Mouse (Mus musculus) central nervous system, embryonic 18 days (tissue): Measurements from ENCODE around the gene Necab3. TPM values are rescaled to one million over a fixed set of nuclear protein-coding genes. Genes with fewer than 3 reads are reported as not detected.

ENCODE experiments used
- polyA plus RNA-seq: library from polyadenylated mRNA; depleted of rRNA; stranded (reverse); fragments of >200 nt; gene quantifications from 2 replicates; pipeline ENCODE4 v1.2.3, GENCODE M21; 2012; rRNA removed

Necab3 gene
- polyA plus RNA-seq, result 15.2 and 18.6 TPM in 2 replicates

DNA sequence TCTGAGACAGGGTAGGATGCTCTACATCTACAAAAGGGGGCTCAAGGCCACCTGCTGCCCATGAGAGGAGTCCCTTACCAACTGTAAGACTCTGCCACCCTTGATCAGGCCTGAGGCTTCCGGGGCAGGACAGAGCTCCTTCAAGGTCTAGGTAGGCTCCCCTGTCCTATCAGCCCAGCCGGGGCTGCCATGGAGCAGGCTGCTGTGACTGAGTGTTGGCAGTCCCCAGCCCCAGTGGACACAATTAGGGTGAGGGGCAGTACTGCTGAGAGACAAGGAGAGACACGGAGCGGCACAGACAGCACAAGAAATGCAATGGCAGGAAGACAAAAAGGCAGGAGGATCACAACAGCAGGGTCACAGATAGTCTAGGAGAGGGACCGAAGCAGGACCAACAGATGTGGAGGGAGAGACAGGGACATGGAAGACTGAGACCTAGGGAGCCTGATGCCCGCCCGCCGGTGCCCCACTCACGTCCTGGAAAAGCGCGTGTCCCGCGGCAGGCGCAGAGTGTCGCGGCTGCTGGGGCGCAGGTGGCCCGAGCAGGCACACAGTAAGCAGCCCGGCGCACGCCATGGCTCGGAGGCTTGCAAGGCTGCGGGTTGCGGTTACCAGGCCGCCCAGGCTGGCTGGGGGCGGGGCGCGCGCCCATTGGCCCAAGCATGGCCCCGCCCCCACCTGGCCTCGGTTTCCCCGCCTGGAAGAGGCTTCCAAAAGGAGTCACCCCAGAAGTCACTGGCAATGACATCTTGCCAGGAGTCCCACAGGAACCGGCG lies at the start of gene Necab3:
Gene Necab3 (minus strand): TSS at position 627 of the 776 bp plus-strand sequence.

DNA sequence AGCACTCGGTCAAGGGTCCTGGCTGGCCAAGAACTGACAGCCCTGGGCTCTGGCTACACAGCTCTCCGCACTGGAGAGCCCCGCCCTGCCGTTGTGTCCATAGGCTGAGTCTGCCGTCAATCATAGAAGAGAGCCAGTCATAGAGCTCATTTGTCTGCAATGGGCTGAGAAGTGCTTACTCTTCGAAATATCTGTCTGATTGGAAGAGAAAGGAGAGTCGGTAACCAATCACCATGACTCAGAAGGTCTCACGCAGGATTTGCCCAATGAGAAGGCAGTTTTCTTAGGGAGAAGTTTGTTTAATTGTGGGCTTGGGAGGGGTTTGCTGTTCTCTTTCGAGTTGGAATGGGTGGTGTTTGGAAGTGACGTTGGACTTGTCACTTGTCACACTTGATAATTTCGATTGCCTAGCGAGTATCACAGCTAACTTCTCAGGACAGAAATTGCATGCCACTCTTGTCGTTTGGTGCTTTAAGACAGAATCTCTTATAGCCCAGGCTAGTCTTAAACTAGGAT lies 45.0 kb upstream of the Necab3 start, which contains the start of gene Pxmp4:
Gene Pxmp4 (minus strand): TSS at position 71 of the 516 bp plus-strand sequence.

DNA sequence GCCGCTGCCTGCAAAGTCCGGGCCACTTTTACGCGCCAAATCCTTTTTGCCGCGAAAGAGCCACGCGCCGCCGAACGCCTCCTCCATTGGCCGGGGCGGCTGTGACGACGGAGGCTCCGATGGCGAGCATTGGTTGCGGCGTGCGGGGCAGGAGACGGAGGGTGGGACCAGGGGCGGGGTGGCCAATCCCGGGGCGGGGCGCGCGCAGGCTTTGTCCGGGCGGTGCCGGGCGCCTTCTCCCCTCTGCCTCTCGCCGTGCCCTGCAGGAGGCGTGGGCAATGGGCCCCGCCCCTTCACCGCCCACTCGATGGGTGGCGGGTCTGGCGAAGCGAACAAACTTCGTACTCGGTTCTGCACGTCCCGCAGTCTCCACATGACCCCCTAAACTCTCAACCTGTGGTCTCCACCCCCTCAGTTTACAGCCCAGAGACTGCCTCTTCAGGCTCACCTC lies 11.2 kb upstream of the Necab3 start, which contains the start of gene E2f1:
Gene E2f1 (minus strand): TSS at position 57 of the 451 bp plus-strand sequence.

DNA sequence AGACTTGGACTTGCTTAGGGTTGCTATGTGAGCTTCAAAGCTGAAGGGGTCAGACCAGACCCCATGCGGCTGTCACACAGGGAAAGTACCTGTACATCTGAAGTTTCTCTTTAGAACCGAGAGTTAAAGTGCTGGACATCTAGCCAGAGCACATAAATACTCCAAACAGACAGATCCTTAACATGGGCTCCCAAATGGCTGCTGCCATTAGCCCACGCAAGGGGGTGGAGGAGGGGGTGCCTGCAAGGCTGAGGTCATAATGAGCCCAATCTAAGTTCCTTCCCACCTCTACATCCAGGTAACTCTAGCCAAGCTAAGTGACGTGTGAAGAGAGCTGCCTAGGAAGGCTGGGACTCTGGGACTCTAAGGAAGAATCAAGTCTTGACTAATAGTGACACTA lies 7.2 kb downstream of the Necab3 start, which contains the start of gene Actl10:
Gene Actl10 (plus strand): TSS at position 301 of the 400 bp plus-strand sequence.

DNA sequence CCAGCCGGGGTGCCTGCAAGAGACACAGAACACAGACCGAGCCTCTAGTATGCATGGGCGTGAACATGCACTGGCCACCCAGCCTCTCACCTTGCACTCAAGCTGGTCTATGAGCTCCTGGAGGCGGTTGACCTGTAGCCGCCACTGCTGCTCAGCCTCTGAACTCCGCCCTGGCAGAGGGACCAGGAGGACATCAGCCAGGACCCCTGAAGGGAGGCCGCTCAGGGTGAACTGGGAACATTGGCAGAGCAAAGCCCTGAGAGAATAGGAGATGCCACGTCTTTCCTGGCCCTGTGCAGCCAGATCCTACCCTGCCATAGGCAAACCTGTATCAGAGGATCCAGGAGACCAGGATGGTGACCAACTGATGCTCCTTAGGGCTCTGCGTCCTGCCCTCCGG lies 12.0 kb downstream of the Necab3 start, which contains the start of gene 1700003F12Rik:
Gene 1700003F12Rik (plus strand): TSS at position 375 of the 400 bp plus-strand sequence.

Other genes with a start within 250 kb of the Necab3 start
- gene Cdk5rap1, start 185.9 kb downstream of the Necab3 start, polyA plus RNA-seq, result 10.2 and 15.0 TPM in 2 replicates
- 16.4 and 17.5 TPM in 2 replicates for gene Snta1, start 150.8 kb downstream of the Necab3 start, polyA plus RNA-seq
- 34.5 and 35.3 TPM in 2 replicates for gene Cbfa2t2, start 122.4 kb downstream of the Necab3 start, polyA plus RNA-seq
- gene 1700003F12Rik, start 11.8 kb downstream of the Necab3 start, polyA plus RNA-seq, result 1.4 and 1.5 TPM in 2 replicates
- 0.08 and 0.18 TPM in 2 replicates for gene Actl10, start 7.1 kb downstream of the Necab3 start, polyA plus RNA-seq
- 7.7 and 7.9 TPM in 2 replicates for gene E2f1, start 11.0 kb upstream of the Necab3 start, polyA plus RNA-seq
- gene Pxmp4, start 44.8 kb upstream of the Necab3 start, polyA plus RNA-seq, result 12.8 and 13.0 TPM in 2 replicates
- 16.1 and 18.0 TPM in 2 replicates for gene Zfp341, start 54.4 kb upstream of the Necab3 start, polyA plus RNA-seq
- gene 4930519P11Rik, start 54.5 kb upstream of the Necab3 start, polyA plus RNA-seq, result 0.19 and 0.41 TPM in 2 replicates
- 255 and 259 TPM in 2 replicates for gene Chmp4b, start 92.8 kb upstream of the Necab3 start, polyA plus RNA-seq
- gene Gm14214, start 211.1 kb upstream of the Necab3 start, polyA plus RNA-seq, result not detected in 2 replicates
- gene Raly, start 232.2 kb upstream of the Necab3 start, polyA plus RNA-seq, result 245 and 247 TPM in 2 replicates
- gene a, start 232.5 kb upstream of the Necab3 start, polyA plus RNA-seq, result 3.9 and 5.1 TPM in 2 replicates